Comparison of ENCODE assay signal across 7 mouse cellular contexts in the genomic region with DNA sequence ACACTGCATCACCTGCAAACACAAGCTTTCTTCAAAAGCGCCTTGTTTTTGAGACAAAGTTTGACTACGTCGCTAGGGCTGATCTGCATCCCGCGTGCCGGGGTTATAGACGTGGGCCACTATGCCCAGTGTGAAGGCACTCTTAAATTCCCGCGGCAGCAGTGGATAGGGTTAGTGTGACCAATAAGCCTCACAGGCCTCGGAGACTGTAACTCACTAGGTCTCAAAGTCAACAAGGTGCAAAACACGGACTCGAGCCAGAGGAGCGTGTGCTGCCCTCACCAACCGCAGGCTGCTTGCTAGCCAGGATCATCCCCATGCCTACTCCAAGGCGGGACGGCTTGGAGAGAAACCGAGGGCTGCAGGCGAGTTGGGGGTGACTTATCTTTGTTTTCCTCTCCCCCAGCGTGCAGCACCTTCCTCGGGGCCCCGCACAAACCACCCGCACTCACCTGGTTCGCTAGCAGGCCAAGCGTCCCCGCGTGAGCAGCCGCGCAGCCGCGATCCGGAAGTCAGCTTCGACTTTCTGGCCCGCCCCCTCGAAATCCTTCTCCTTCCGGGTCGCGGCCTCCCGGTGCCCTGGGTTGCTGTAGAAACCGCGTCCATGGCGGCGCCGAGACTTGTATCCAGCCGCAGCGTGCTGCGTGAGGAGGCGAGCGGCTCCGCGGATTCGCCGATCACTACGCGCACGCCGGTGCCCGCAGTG. TPM values are rescaled to one million over a fixed set of nuclear protein-coding genes. Genes with fewer than 3 reads are reported as not detected.
A peak's percentile ranks its signal among the peaks of the same experiment; 100 is the strongest.
DNase-seq lines count a peak whose midpoint lies in the region; ATAC-seq and TF ChIP-seq lines count a peak whose summit lies in the region.

Gene Iqck (plus strand): TSS at position 582 of the 706 bp plus-strand sequence.

- H3K27me3 ChIP-seq in embryonic facial prominence, embryonic 11.5 days (ENCODE audit: control insufficient read depth, insufficient read depth, low read length) = no peaks in the 10 kb centered on the region
- no peaks in the 10 kb centered on the region for H3K27me3 ChIP-seq in kidney, adult 2 months (replicated peaks; ENCODE audit: control insufficient read depth, insufficient read depth, low read length)
- H3K27me3 ChIP-seq in limb, embryonic 12.5 days = no peaks in the 10 kb centered on the region
- no peaks in the 10 kb centered on the region for H3K27me3 ChIP-seq in midbrain, embryonic 15.5 days (replicated peaks)
- no peaks in the 10 kb centered on the region for H3K27me3 ChIP-seq in spleen, adult 2 months (ENCODE audit: control insufficient read depth, insufficient read depth, low read length)

- H3K36me3 ChIP-seq in embryonic facial prominence, embryonic 11.5 days (replicated peaks; ENCODE audit: control insufficient read depth, insufficient read depth, low read depth, low read length) = peaks cover 2% of the 10 kb centered on the region; the same call in 1 of the 2 replicates
- H3K36me3 ChIP-seq in kidney, adult 2 months (ENCODE audit: control insufficient read depth, insufficient read depth, low read length) = no peaks in the 10 kb centered on the region
- peaks cover 29% of the 10 kb centered on the region for H3K36me3 ChIP-seq in limb, embryonic 12.5 days
- peaks cover 15% of the 10 kb centered on the region; the same call in 1 of the 2 replicates for H3K36me3 ChIP-seq in midbrain, embryonic 15.5 days (replicated peaks)
- H3K36me3 ChIP-seq in spleen, adult 2 months (ENCODE audit: control insufficient read depth, insufficient read depth, low read length) = peaks cover 5% of the 10 kb centered on the region

- H3K4me2 ChIP-seq in embryonic facial prominence, embryonic 11.5 days (ENCODE audit: low read depth, low read length) = peak within 1 kb of the TSS; percentile 67
- peak within 1 kb of the TSS; percentile 80 for H3K4me2 ChIP-seq in limb, embryonic 12.5 days
- peak within 1 kb of the TSS; percentile 88 for H3K4me2 ChIP-seq in midbrain, embryonic 15.5 days

- H3K27ac ChIP-seq in embryonic facial prominence, embryonic 11.5 days (replicated peaks; ENCODE audit: low read depth, low read length) = no peak within 1 kb of the TSS
- H3K27ac ChIP-seq in kidney, adult 2 months (ENCODE audit: insufficient read depth, low read depth, low read length) = peak within 1 kb of the TSS; percentile 41
- H3K27ac ChIP-seq in limb, embryonic 12.5 days = peak within 1 kb of the TSS; percentile 45; the same call in 1 of the 2 replicates
- H3K27ac ChIP-seq in midbrain, embryonic 15.5 days = peak within 1 kb of the TSS; percentile 88
- peak within 1 kb of the TSS; percentile 38; the same call in 1 of the 2 replicates for H3K27ac ChIP-seq in spleen, adult 2 months (ENCODE audit: insufficient read depth, low read length)

- peak; percentile 97 for DNase-seq in adrenal gland, postnatal 14 days
- DNase-seq in embryonic facial prominence, embryonic 11.5 days (ENCODE audit: low spot score) = peak; percentile 95
- peak; percentile 93 to 95 for DNase-seq in heart, adult 18-20 months
- DNase-seq in kidney, adult 2 months = peak; percentile 93
- DNase-seq in spleen, adult 2 months (ENCODE audit: low read depth in 1 of 2, low spot score in 2 of 2) = peak; percentile 60 to 86

- H3K4me3 ChIP-seq in embryonic facial prominence, embryonic 11.5 days (ENCODE audit: low read depth, low read length) = peak within 1 kb of the TSS; percentile 82
- H3K4me3 ChIP-seq in kidney, adult 2 months (ENCODE audit: insufficient read depth, low read depth, low read length) = peak within 1 kb of the TSS; percentile 77
- peak within 1 kb of the TSS; percentile 80 for H3K4me3 ChIP-seq in limb, embryonic 12.5 days (replicated peaks)
- peak within 1 kb of the TSS; percentile 98 for H3K4me3 ChIP-seq in midbrain, embryonic 15.5 days
- H3K4me3 ChIP-seq in spleen, adult 2 months (ENCODE audit: extremely low read depth, insufficient read depth, insufficient read length) = peak within 1 kb of the TSS; percentile 79

- ATAC-seq in embryonic facial prominence, embryonic 11.5 days (replicated peaks; ENCODE audit: insufficient number of reproducible peaks, low FRiP score, low TSS enrichment, low read depth) = peak; percentile 94
- ATAC-seq in limb, embryonic 12.5 days (ENCODE audit: insufficient number of reproducible peaks, insufficient read depth, low FRiP score, low TSS enrichment, low read depth) = peak; percentile 95
- ATAC-seq in midbrain, embryonic 15.5 days (replicated peaks) = peak; percentile 98

- H3K4me1 ChIP-seq in embryonic facial prominence, embryonic 11.5 days (ENCODE audit: control insufficient read depth, insufficient read depth, low read length) = no peaks in the 10 kb centered on the region; the same call in 1 of the 2 replicates
- H3K4me1 ChIP-seq in kidney, adult 2 months (ENCODE audit: control insufficient read depth, insufficient read depth, low read length) = peaks cover 4% of the 10 kb centered on the region; the same call in 1 of the 2 replicates
- H3K4me1 ChIP-seq in limb, embryonic 12.5 days (replicated peaks) = peaks cover 17% of the 10 kb centered on the region
- H3K4me1 ChIP-seq in midbrain, embryonic 15.5 days = peaks cover 29% of the 10 kb centered on the region
- H3K4me1 ChIP-seq in spleen, adult 2 months (ENCODE audit: control insufficient read depth, insufficient read depth, insufficient read length) = peaks cover 2% of the 10 kb centered on the region; the same call in 1 of the 2 replicates

- no peaks in the 10 kb centered on the region for H3K9me3 ChIP-seq in embryonic facial prominence, embryonic 11.5 days (replicated peaks; ENCODE audit: control insufficient read depth, low read length)
- no peaks in the 10 kb centered on the region for H3K9me3 ChIP-seq in limb, embryonic 12.5 days
- no peaks in the 10 kb centered on the region for H3K9me3 ChIP-seq in midbrain, embryonic 15.5 days

- peak within 1 kb of the TSS; percentile 80 for H3K9ac ChIP-seq in embryonic facial prominence, embryonic 11.5 days (replicated peaks; ENCODE audit: low read length)
- H3K9ac ChIP-seq in limb, embryonic 12.5 days (replicated peaks) = peak within 1 kb of the TSS; percentile 71
- peak within 1 kb of the TSS; percentile 71 for H3K9ac ChIP-seq in midbrain, embryonic 15.5 days

- peak; percentile 45 for TF ChIP-seq POLR2A in kidney, adult 2 months (IDR thresholded peaks at IDR 0.05; ENCODE audit: low read depth, low read length)
- peak; percentile 19; the same call in 1 of the 2 replicates for TF ChIP-seq POLR2A in spleen, adult 2 months (IDR thresholded peaks at IDR 0.05; ENCODE audit: low read depth, low read length)

- WGBS in embryonic facial prominence, embryonic 11.5 days = under 1% methylated on average over 54 of the region's 57 CpGs
- WGBS in kidney, adult 2 months = under 1% methylated on average over 57 of the region's 57 CpGs
- under 1% methylated on average over 57 of the region's 57 CpGs for WGBS in limb, embryonic 12.5 days
- under 1% methylated on average over 57 of the region's 57 CpGs for WGBS in midbrain, embryonic 15.5 days
- WGBS in spleen, adult 2 months = under 1% methylated on average over 57 of the region's 57 CpGs

- 0 out of 2 replicates have a peak, but pooled peaks have one; percentile 2 for TF ChIP-seq CTCF in kidney, adult 2 months (conservative IDR thresholded peaks at IDR 0.05; ENCODE audit: insufficient read depth, insufficient read length, low read depth, low read length)
- no peak for TF ChIP-seq CTCF in spleen, adult 2 months (IDR thresholded peaks at IDR 0.05; ENCODE audit: extremely low read depth, insufficient read depth, insufficient read length, insufficient replicate concordance)

RNA-seq across cellular contexts. Expression of gene Iqck, which starts in this region (rescaled TPM):
- total RNA-seq in adrenal gland, postnatal 14 days (2021) = 12.3 and 14.9 TPM in 2 replicates
- polyA plus RNA-seq in embryonic facial prominence, embryonic 11.5 days (2014; fragmentation: Nextera tagmentation; extraction: Ambion mirVana) = 2.6 and 2.9 TPM in 2 replicates
- total RNA-seq in heart, adult 18-20 months (2021) = under 1 TPM; 0.10 to 0.59 TPM
- polyA plus RNA-seq in kidney, adult 2 months (2012; rRNA removed) = 1.6 and 2.0 TPM in 2 replicates
- polyA plus RNA-seq in limb, embryonic 12.5 days (2016; fragmentation: Nextera tagmentation; extraction: Ambion mirVana) = 2.3 and 2.8 TPM in 2 replicates
- 4.4 and 4.9 TPM in 2 replicates for polyA plus RNA-seq in midbrain, embryonic 15.5 days (2015; fragmentation: Nextera tagmentation; extraction: Ambion mirVana)
- 0.32 and 0.48 TPM in 2 replicates for polyA plus RNA-seq in spleen, adult 2 months (2012; rRNA removed)

Comparison
In these comparisons a context has a peak if more than half of its experiments do, and no peak if none do; other contexts are left out.
1. Peak in DNase-seq in heart, adult 18-20 months; RNA of the gene not detected or under 1 TPM.
2. Peak in DNase-seq, H3K4me3 ChIP-seq and H3K27ac ChIP-seq in spleen, adult 2 months; RNA of the gene not detected or under 1 TPM.